Mouse (Mus musculus): ENCODE data around the gene Gm26727. TPM values are rescaled to one million over a fixed set of nuclear protein-coding genes. Genes with fewer than 3 reads are reported as not detected.
"Not testable (repeated sequence)": the region's sequence is repeated elsewhere in the genome, so short reads cannot be mapped to it uniquely, and the experiment has no call there.

The Gm26727 gene
- not detected in 2 replicates for polyA plus RNA-seq (2012; rRNA removed)

DNA sequence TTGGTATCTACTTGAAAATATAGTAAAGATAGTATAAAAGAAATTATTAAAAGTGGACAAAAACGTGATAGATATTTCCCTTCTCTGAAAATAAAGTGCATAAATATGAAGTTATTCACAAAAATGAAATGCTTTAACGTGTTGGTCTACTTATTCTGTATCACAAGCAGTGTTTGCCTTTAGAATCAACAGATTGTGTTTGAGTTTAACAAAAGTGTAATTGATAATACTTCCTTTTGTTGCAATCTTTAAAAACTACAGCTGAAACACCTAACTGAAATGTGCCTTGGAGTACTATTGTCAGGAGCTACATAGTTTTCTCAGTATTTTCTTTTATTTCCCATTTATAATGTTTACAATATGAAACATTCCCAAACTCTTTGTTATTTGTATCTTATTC is at the start of gene Gm26727:
Gene Gm26727, minus strand, starts transcription at position 101 of the 400 bp plus-strand sequence.
- Histone ChIP-seq H3K27ac (ENCODE audit: insufficient read depth, low read length) (no peak within 1 kb of the TSS), H3K4me3 (ENCODE audit: insufficient read depth, low read length) (no peak within 1 kb of the TSS), H3K4me1 (ENCODE audit: control insufficient read depth, insufficient read depth, low read length) (no peaks in the 10 kb centered on the region)
- TF ChIP-seq POLR2A (IDR thresholded peaks at IDR 0.05; ENCODE audit: extremely low read depth, insufficient read depth, low read length) (no peak), CTCF (IDR thresholded peaks at IDR 0.05; ENCODE audit: extremely low read depth, insufficient read depth, low read length) (no peak)

DNA sequence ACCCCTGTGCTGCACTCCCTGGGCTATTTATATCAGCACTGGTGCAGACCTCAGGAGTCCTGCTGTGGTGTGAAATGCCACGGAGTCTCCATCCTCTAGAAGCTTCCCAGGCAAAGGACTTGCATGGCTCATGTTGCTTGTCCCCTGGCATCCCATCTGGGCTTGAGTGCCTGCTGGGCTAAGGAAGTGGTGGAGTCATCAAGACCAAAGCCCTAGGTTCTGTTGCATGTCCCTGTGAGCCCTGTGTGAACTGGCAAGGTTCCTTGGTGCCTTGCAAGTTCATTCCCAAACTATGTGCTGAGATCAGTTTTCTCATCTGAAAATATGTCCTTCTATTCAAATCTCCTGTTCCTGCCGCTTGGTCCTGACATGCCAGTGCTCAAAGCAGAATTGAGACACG is 48.1 kb upstream of the Gm26727 start:
- Histone ChIP-seq H3K4me1 (ENCODE audit: control insufficient read depth, insufficient read depth, low read length) (no peaks in the 10 kb centered on the region), H3K4me3 (ENCODE audit: insufficient read depth, low read length) (no peak overlapping the region), H3K27ac (ENCODE audit: insufficient read depth, low read length) (no peak overlapping the region)
- TF ChIP-seq POLR2A (IDR thresholded peaks at IDR 0.05; ENCODE audit: extremely low read depth, insufficient read depth, low read length) (no peak), CTCF (IDR thresholded peaks at IDR 0.05; ENCODE audit: extremely low read depth, insufficient read depth, low read length) (no peak)

DNA sequence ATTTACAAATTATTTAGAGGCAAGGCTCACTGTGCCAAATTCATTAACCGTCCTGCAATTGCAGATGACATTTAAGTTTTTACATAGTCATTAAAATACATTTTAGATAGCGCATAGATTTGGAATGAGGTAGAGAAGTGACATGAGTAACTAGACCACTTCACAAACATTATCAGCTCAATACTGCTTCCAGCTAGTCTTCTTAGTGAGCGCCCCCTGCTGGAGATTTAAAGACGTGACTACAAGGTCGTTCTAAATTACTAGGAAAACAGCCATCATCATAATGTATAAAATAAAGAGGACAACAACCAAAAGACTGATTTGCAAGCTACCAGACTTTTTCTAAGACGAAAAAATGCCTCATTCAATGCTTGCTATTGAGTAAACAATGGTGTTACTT is 44.8 kb upstream of the Gm26727 start:
- Histone ChIP-seq H3K4me3 (ENCODE audit: insufficient read depth, low read length) (no peak overlapping the region), H3K4me1 (ENCODE audit: control insufficient read depth, insufficient read depth, low read length) (no peaks in the 10 kb centered on the region), H3K27ac (ENCODE audit: insufficient read depth, low read length) (no peak overlapping the region)
- TF ChIP-seq CTCF (IDR thresholded peaks at IDR 0.05; ENCODE audit: extremely low read depth, insufficient read depth, low read length), result no peak; the same call in 1 of the 2 replicates
- no peak for TF ChIP-seq POLR2A (IDR thresholded peaks at IDR 0.05; ENCODE audit: extremely low read depth, insufficient read depth, low read length)

DNA sequence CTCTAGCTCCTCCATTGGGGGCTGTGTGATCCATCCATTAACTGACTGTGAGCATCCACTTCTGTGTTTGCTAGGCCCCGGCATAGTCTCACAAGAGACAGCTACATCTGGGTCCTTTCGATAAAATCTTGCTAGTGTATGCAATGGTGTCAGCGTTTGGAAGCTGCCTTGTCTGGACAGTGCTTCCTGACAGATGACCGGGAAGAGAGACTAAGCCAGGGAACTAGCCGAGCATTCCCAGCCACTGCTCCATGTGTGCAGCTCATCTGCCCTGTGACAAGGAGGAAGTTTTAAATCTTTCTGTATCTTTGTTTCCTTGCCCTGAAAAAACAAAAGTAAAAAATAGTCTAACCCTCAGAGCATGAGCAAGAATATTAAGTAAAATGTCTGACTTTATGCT is 37.0 kb upstream of the Gm26727 start:
- not testable (repeated sequence) for H3K27ac ChIP-seq (ENCODE audit: insufficient read depth, low read length); H3K4me1 ChIP-seq (ENCODE audit: control insufficient read depth, insufficient read depth, low read length); H3K4me3 ChIP-seq (ENCODE audit: insufficient read depth, low read length)

DNA sequence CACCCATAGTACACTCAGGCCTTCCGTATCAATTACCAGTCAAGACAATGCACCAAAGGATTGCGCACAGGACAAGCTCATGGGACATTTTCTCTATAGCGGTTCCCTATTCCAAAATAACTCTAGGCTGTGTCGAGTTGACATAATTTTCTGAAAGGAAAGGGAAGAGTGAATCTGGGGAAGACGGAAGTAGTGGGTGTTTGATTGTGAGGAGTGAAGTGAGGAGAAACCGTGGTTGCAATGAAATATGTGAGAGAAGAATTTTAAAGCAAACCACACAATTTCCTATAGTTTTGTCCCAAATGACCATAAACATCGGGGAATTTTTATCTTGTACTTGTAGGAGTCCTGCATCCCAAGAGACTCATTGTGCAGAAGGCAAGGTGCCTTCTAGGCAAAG is 34.1 kb upstream of the Gm26727 start:
- Histone ChIP-seq H3K4me3 (ENCODE audit: insufficient read depth, low read length) (no peak overlapping the region), H3K4me1 (ENCODE audit: control insufficient read depth, insufficient read depth, low read length) (no peaks in the 10 kb centered on the region; the same call in 1 of the 2 replicates), H3K27ac (ENCODE audit: insufficient read depth, low read length) (no peak overlapping the region)
- TF ChIP-seq POLR2A (IDR thresholded peaks at IDR 0.05; ENCODE audit: extremely low read depth, insufficient read depth, low read length) (no peak), CTCF (IDR thresholded peaks at IDR 0.05; ENCODE audit: extremely low read depth, insufficient read depth, low read length) (no peak)

DNA sequence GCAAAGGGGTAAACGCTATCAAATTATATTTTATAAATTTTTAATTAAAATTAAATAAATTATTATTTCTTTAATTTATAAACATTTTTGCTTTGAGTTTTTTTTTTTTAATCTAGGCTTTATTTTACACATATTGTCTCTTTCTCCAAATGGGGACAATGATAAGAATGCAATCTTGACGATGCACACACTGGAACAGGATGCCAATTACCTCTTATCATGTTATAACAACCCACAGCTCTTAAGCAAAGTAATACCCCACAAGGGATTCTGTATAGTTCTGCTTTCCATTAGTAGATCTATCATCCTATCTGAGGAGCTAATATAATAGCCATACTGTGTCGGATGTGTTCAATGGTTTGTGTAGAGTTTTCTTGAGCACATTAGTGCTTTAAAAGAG is 27.9 kb upstream of the Gm26727 start:
- H3K4me3 ChIP-seq (ENCODE audit: insufficient read depth, low read length), result no peak overlapping the region
- H3K27ac ChIP-seq (ENCODE audit: insufficient read depth, low read length), result no peak overlapping the region
- TF ChIP-seq POLR2A (IDR thresholded peaks at IDR 0.05; ENCODE audit: extremely low read depth, insufficient read depth, low read length) (no peak), CTCF (IDR thresholded peaks at IDR 0.05; ENCODE audit: extremely low read depth, insufficient read depth, low read length) (no peak)
- no peaks in the 10 kb centered on the region for H3K4me1 ChIP-seq (ENCODE audit: control insufficient read depth, insufficient read depth, low read length)

DNA sequence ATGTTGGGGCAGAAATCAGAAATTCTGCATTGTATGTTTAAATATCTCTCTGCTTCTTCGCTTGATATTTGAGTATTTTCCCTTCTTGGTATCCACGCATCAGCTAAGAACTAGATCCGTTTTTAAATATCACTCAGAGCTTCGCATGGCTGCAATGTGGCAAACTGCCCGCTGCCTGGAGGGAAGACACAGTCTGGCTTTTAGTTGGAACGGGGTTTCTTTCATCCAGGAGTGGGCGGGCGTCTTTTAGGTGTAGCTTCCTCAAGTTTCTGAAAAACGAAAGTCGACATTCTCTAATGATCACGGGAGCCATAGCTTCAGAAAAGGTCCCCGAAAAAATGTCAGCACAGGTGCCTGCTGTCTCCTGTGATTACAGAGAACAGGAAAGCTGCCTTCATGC is 14.2 kb upstream of the Gm26727 start:
- TF ChIP-seq CTCF (IDR thresholded peaks at IDR 0.05; ENCODE audit: extremely low read depth, insufficient read depth, low read length), result no peak
- TF ChIP-seq POLR2A (IDR thresholded peaks at IDR 0.05; ENCODE audit: extremely low read depth, insufficient read depth, low read length), result no peak
- peak overlapping the region; percentile 28; the same call in 1 of the 2 replicates for H3K4me3 ChIP-seq (ENCODE audit: insufficient read depth, low read length)
- no peak overlapping the region for H3K27ac ChIP-seq (ENCODE audit: insufficient read depth, low read length)
- H3K4me1 ChIP-seq (ENCODE audit: control insufficient read depth, insufficient read depth, low read length), result no peaks in the 10 kb centered on the region

DNA sequence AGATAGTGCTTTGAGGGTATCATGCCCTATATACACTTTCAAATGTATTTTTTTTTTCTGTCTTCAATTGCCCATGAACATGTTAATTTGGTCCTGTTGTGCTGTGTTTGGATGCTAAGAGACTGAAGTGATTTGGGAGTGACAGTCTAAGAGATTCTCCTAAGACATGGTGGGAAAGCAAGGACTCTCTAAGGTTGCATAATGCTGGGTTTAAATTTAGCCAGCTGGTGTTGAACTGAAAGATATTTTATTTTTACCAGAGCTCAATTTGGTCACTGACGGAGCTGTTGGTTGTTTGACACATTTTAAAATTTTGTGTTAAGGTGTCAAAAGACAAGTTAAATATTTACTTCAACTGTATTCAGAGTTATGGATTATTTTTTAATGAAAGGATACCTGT is 13.8 kb upstream of the Gm26727 start:
- Histone ChIP-seq H3K4me3 (ENCODE audit: insufficient read depth, low read length) (0 out of 2 replicates have a peak overlapping the region, but pooled peaks have one; percentile 28), H3K4me1 (ENCODE audit: control insufficient read depth, insufficient read depth, low read length) (no peaks in the 10 kb centered on the region), H3K27ac (ENCODE audit: insufficient read depth, low read length) (no peak overlapping the region)
- TF ChIP-seq POLR2A (IDR thresholded peaks at IDR 0.05; ENCODE audit: extremely low read depth, insufficient read depth, low read length) (no peak), CTCF (IDR thresholded peaks at IDR 0.05; ENCODE audit: extremely low read depth, insufficient read depth, low read length) (no peak)

DNA sequence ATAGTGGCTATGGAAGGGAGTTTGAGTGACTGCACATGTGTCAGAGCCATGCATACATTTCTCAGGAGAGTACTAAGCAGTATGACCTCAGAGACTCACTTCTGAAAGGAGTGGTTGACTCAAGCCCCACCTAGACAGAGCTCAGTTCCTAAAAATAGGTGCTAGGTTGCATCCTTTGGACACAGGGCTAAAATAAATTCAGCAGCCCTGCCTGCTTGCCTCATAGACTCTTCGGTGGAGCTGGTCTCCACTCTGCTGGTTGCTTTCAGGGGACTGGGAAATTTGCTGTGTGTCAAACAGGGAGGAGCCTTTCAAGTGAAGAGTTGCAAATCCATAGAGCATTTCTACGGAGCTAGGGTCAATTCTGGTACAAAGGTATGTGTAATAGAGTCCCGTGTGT is 12.8 kb upstream of the Gm26727 start, which contains the start of gene Xirp2:
Gene Xirp2, plus strand, starts transcription at position 223 of the 400 bp plus-strand sequence.
- TF ChIP-seq POLR2A (IDR thresholded peaks at IDR 0.05; ENCODE audit: extremely low read depth, insufficient read depth, low read length), result no peak
- no peak for TF ChIP-seq CTCF (IDR thresholded peaks at IDR 0.05; ENCODE audit: extremely low read depth, insufficient read depth, low read length)
- H3K4me3 ChIP-seq (ENCODE audit: insufficient read depth, low read length), result no peak within 1 kb of the TSS
- H3K4me1 ChIP-seq (ENCODE audit: control insufficient read depth, insufficient read depth, low read length), result no peaks in the 10 kb centered on the region
- no peak within 1 kb of the TSS for H3K27ac ChIP-seq (ENCODE audit: insufficient read depth, low read length)

DNA sequence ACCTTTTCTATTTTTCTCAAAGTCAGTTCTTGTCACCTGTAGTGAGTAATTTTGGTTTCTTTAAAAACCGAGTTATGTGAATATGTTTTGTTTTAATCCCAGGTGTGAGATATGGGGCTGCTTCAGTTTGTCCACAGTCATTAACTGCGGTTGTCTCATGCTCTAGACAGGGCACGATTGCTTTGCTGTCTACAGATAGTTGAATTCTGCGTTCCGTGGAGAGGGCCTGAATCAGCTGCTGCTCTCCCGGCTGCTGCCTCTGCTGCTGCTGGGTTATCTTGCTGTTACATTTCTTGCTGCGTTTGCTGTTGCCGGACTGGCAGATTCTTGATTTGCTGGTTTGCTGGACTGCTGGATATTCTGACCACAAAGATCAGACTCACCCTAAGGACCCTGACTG is 5.3 kb upstream of the Gm26727 start:
- TF ChIP-seq POLR2A (IDR thresholded peaks at IDR 0.05; ENCODE audit: extremely low read depth, insufficient read depth, low read length) (no peak), CTCF (IDR thresholded peaks at IDR 0.05; ENCODE audit: extremely low read depth, insufficient read depth, low read length) (no peak)
- no peak overlapping the region for H3K4me3 ChIP-seq (ENCODE audit: insufficient read depth, low read length)
- H3K4me1 ChIP-seq (ENCODE audit: control insufficient read depth, insufficient read depth, low read length), result no peaks in the 10 kb centered on the region
- no peak overlapping the region for H3K27ac ChIP-seq (ENCODE audit: insufficient read depth, low read length)

DNA sequence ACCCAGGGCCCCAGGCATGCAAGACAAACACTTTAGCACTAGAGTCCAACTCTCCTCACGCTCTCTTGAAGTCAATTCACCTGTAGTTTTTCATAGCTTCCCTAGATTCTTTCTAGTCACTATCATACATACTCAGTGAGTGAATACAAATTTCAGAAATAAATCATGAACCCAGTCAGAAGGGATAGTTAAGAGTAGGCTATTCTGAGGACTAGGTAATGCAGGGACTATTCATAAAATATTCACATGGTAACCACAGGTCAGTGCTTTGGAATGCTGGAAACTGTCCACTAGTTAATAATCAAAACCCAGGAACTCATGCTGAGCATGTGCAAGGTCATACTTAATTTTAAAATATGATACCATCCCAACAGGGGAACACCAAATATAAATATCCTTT is 10.2 kb downstream of the Gm26727 start:
- TF ChIP-seq POLR2A (IDR thresholded peaks at IDR 0.05; ENCODE audit: extremely low read depth, insufficient read depth, low read length) (no peak), CTCF (IDR thresholded peaks at IDR 0.05; ENCODE audit: extremely low read depth, insufficient read depth, low read length) (no peak)
- H3K4me3 ChIP-seq (ENCODE audit: insufficient read depth, low read length), result no peak overlapping the region
- H3K4me1 ChIP-seq (ENCODE audit: control insufficient read depth, insufficient read depth, low read length), result no peaks in the 10 kb centered on the region
- H3K27ac ChIP-seq (ENCODE audit: insufficient read depth, low read length), result no peak overlapping the region

Data from cortical plate, adult 2 months (tissue).